Mouse (Mus musculus) MEL (cell line): ENCODE measurements around the gene Ablim2. TPM values are rescaled to one million over a fixed set of nuclear protein-coding genes. Genes with fewer than 3 reads are reported as not detected.

ENCODE experiments used
- DNase-seq: peaks from one replicate; pipeline ENCODE4 v3.0.0; 2011; ENCODE audit warnings: low read depth, low spot score
- H3K27ac ChIP-seq: 2 replicates; pipeline ENCODE4 v1.5.1; 2012; ENCODE audit warnings: low read depth, mild to moderate bottlenecking, control low read depth, low read length, moderate library complexity; ENCODE audit not compliant: control insufficient read depth
- H3K27me3 ChIP-seq, 2 experiments: fragments of 150-350 bp in 1 of 2; sonication (generic) in 1 of 2; 2 replicates each; pipeline ENCODE4 v1.6.1; 2012; ENCODE audit warnings: low read length in 2 of 2, mild to moderate bottlenecking in 2 of 2, improper control_type of control experiment in 1 of 2, moderate library complexity in 1 of 2; ENCODE audit not compliant: insufficient read depth in 2 of 2, control insufficient read depth in 1 of 2
- H3K36me3 ChIP-seq, 2 experiments: 2 replicates each; pipeline ENCODE4 v1.6.1; 2012 to 2014; ENCODE audit warnings: low read length in 2 of 2, improper control_type of control experiment in 1 of 2, inconsistent platforms in 1 of 2, mild to moderate bottlenecking in 1 of 2; ENCODE audit not compliant: insufficient read depth in 2 of 2, control insufficient read depth in 1 of 2
- H3K4me1 ChIP-seq, 2 experiments: fragments of 150-350 bp in 1 of 2; sonication (generic) in 1 of 2; 2 replicates each; pipeline ENCODE4 v1.6.1; 2012; ENCODE audit warnings: low read length in 2 of 2, improper control_type of control experiment in 1 of 2, mild to moderate bottlenecking in 1 of 2; ENCODE audit not compliant: insufficient read depth in 2 of 2, control insufficient read depth in 1 of 2
- H3K4me3 ChIP-seq, 2 experiments: fragments of 150-350 bp in 1 of 2; sonication (generic) in 1 of 2; 2 replicates each; pipeline ENCODE4 v1.5.1; 2012; ENCODE audit warnings: low read depth in 2 of 2, low read length in 2 of 2, mild to moderate bottlenecking in 2 of 2, moderate library complexity in 2 of 2, control low read depth in 1 of 2, improper control_type of control experiment in 1 of 2; ENCODE audit not compliant: control insufficient read depth in 1 of 2, insufficient read depth in 1 of 2
- H3K79me2 ChIP-seq: 2 replicates; pipeline ENCODE4 v1.6.1; 2012; ENCODE audit warnings: mild to moderate bottlenecking, low read length, moderate library complexity; ENCODE audit not compliant: control insufficient read depth, poor library complexity, insufficient read depth
- H3K9ac ChIP-seq: 2 replicates; pipeline ENCODE4 v1.6.1; 2012; ENCODE audit warnings: low read depth, mild to moderate bottlenecking, control low read depth, low read length, moderate library complexity; ENCODE audit not compliant: control insufficient read depth, poor library complexity, severe bottlenecking
- H3K9me3 ChIP-seq: fragments of 150-350 bp; sonication (generic); replicated peaks from 2 replicates; pipeline ENCODE4 v1.6.1; 2012; ENCODE audit warnings: mild to moderate bottlenecking, low read length, improper control_type of control experiment, moderate library complexity; ENCODE audit not compliant: insufficient read depth
- CHD2 ChIP-seq: IDR thresholded peaks from 2 replicates; pipeline ENCODE4 v1.6.1; 2011; ENCODE audit warnings: low read length, improper control_type of control experiment
- CTCF ChIP-seq, 3 experiments: IDR thresholded peaks in 2 of 3; conservative IDR thresholded peaks in 1 of 3; 2 replicates each; pipeline ENCODE4 v1.5.1; 2011 to 2012; ENCODE audit warnings: low read length in 3 of 3, low read depth in 2 of 3, mild to moderate bottlenecking in 2 of 3, improper control_type of control experiment in 1 of 3, inconsistent platforms in 1 of 3, mixed read lengths in 1 of 3, moderate library complexity in 1 of 3; ENCODE audit not compliant: control insufficient read depth in 1 of 3, insufficient read depth in 1 of 3, poor library complexity in 1 of 3, severe bottlenecking in 1 of 3
- E2F4 ChIP-seq: IDR thresholded peaks from 2 replicates; pipeline ENCODE4 v1.6.1; 2011; ENCODE audit warnings: low read depth, low read length, improper control_type of control experiment, borderline replicate concordance
- ELF1 ChIP-seq: IDR thresholded peaks from 2 replicates; pipeline ENCODE4 v1.6.1; 2014; ENCODE audit warnings: low read depth, mild to moderate bottlenecking, inconsistent platforms, low read length, improper control_type of control experiment, moderate library complexity
- GATA1 ChIP-seq: IDR thresholded peaks from 2 replicates; pipeline ENCODE4 v1.6.1; 2011; ENCODE audit warnings: low read depth, low read length, improper control_type of control experiment
- KAT2A ChIP-seq: conservative IDR thresholded peaks from 2 replicates; pipeline ENCODE4 v1.6.1; 2012; ENCODE audit warnings: low read depth, low read length, improper control_type of control experiment, inconsistent platforms
- MAX ChIP-seq: IDR thresholded peaks from 2 replicates; pipeline ENCODE4 v1.6.1; 2011; ENCODE audit warnings: low read length, improper control_type of control experiment
- MAZ ChIP-seq: IDR thresholded peaks from 2 replicates; pipeline ENCODE4 v1.6.1; 2012; ENCODE audit warnings: low read depth, mild to moderate bottlenecking, inconsistent platforms, low read length, improper control_type of control experiment
- MXI1 ChIP-seq: IDR thresholded peaks from 2 replicates; pipeline ENCODE4 v1.6.1; 2011; ENCODE audit warnings: mild to moderate bottlenecking, low read depth, low read length, improper control_type of control experiment
- NELFE ChIP-seq: IDR thresholded peaks from 2 replicates; pipeline ENCODE4 v1.6.1; 2011; ENCODE audit warnings: low read depth, low read length, improper control_type of control experiment
- POLR2A ChIP-seq, 2 experiments: IDR thresholded peaks; 2 replicates each; pipeline ENCODE4 v1.6.1; 2011 to 2012; ENCODE audit warnings: low read length in 2 of 2, mild to moderate bottlenecking in 2 of 2, control low read depth in 1 of 2, improper control_type of control experiment in 1 of 2, low read depth in 1 of 2, moderate library complexity in 1 of 2; ENCODE audit not compliant: control insufficient read depth in 1 of 2, insufficient read depth in 1 of 2, poor library complexity in 1 of 2
- POLR2AphosphoS2 ChIP-seq: IDR thresholded peaks from 2 replicates; pipeline ENCODE4 v1.6.1; 2011; ENCODE audit warnings: low read length, improper control_type of control experiment
- RAD21 ChIP-seq: IDR thresholded peaks from 2 replicates; pipeline ENCODE4 v1.6.1; 2011; ENCODE audit warnings: mild to moderate bottlenecking, low read depth, low read length, improper control_type of control experiment
- RCOR1 ChIP-seq: IDR thresholded peaks from 2 replicates; pipeline ENCODE4 v1.6.1; 2012; ENCODE audit warnings: low read depth, mild to moderate bottlenecking, inconsistent platforms, low read length, improper control_type of control experiment
- SMC3 ChIP-seq: IDR thresholded peaks from 2 replicates; pipeline ENCODE4 v1.6.1; 2011; ENCODE audit warnings: low read depth, low read length, improper control_type of control experiment
- UBTF ChIP-seq: IDR thresholded peaks from 2 replicates; pipeline ENCODE4 v1.6.1; 2012; ENCODE audit warnings: low read depth, mild to moderate bottlenecking, inconsistent platforms, low read length, improper control_type of control experiment, moderate library complexity, borderline replicate concordance; ENCODE audit not compliant: insufficient read depth
- USF1 ChIP-seq: IDR thresholded peaks from 2 replicates; pipeline ENCODE4 v1.6.1; 2014; ENCODE audit warnings: low read depth, mild to moderate bottlenecking, inconsistent platforms, low read length, improper control_type of control experiment, moderate library complexity
- USF2 ChIP-seq, 2 experiments: IDR thresholded peaks; 2 replicates each; pipeline ENCODE4 v1.6.1; 2011 to 2012; ENCODE audit warnings: improper control_type of control experiment in 2 of 2, low read length in 2 of 2, borderline replicate concordance in 1 of 2, inconsistent platforms in 1 of 2, low read depth in 1 of 2, mild to moderate bottlenecking in 1 of 2; ENCODE audit not compliant: insufficient read depth in 1 of 2
- ZKSCAN1 ChIP-seq: IDR thresholded peaks from 2 replicates; pipeline ENCODE4 v1.6.1; 2012; ENCODE audit warnings: low read depth, mild to moderate bottlenecking, inconsistent platforms, low read length, improper control_type of control experiment, moderate library complexity
- ZMIZ1 ChIP-seq: IDR thresholded peaks from 2 replicates; pipeline ENCODE4 v1.6.1; 2012; ENCODE audit warnings: low read depth, mild to moderate bottlenecking, inconsistent platforms, low read length, improper control_type of control experiment, moderate library complexity
- polyA plus RNA-seq, 2 experiments: library from polyadenylated mRNA; stranded (reverse) in 1 of 2; unstranded in 1 of 2; fragments of >175 nt in 1 of 2; fragments of >200 nt in 1 of 2; gene quantifications; 2 replicates each; pipeline versions ENCODE4 v1.2.1 to v1.2.4; 2012; ENCODE audit warnings: low replicate concordance in 2 of 2, low read depth in 1 of 2; ENCODE audit not compliant: insufficient read length in 2 of 2, insufficient read depth in 1 of 2, missing spikeins in 1 of 2
- total RNA-seq: library from RNA; depleted of rRNA; stranded (reverse); fragments of 300-350 nt; gene quantifications from 2 replicates; pipeline ENCODE4 v1.2.3, GENCODE M21; 2012

Gene Ablim2
- total and polyA plus RNA-seq, 3 experiments = not detected

- Histone ChIP-seq H3K9me3 (no peaks in the 10 kb centered on the region; the same call in 1 of the 2 replicates), H3K79me2 (no peaks in the 10 kb centered on the region), H3K9ac (no peak overlapping the region), H3K4me1 (no peaks in the 10 kb centered on the region), H3K36me3 (no peaks in the 10 kb centered on the region)
- DNase-seq = no peak
- TF ChIP-seq GATA1 (no peak), MAZ (no peak), CTCF (IDR thresholded peaks at IDR 0.05 in 2 of 3, conservative IDR thresholded peaks at IDR 0.05 in 1 of 3; ENCODE audit: control insufficient read depth in 1 of 3, insufficient read depth in 1 of 3, low read depth in 2 of 3, low read length in 3 of 3, poor library complexity in 1 of 3, severe bottlenecking in 1 of 3) (no peak), USF2 (IDR thresholded peaks at IDR 0.05; ENCODE audit: borderline replicate concordance in 1 of 2, insufficient read depth in 1 of 2, low read depth in 1 of 2, low read length in 2 of 2) (no peak), POLR2AphosphoS2 (no peak), NELFE (no peak), UBTF (no peak)
- TF ChIP-seq, all 39 proteins: peak for 0
- Histone ChIP-seq H3K4me3 (no peak overlapping the region), H3K27ac (no peak overlapping the region), H3K27me3 (no peaks in the 10 kb centered on the region)
Measured at GRCm38 (mm10) chr5:35721933-35722332, 35.7 kb upstream of the Ablim2 start.

GRCm38 (mm10) chr5:35722654-35723053, 35.0 kb upstream of the Ablim2 start:
- no peaks in the 10 kb centered on the region for H3K27me3 ChIP-seq
- DNase-seq = no peak
- TF ChIP-seq NELFE (no peak), ZMIZ1 (no peak), E2F4 (no peak), KAT2A (no peak), ELF1 (no peak), MAX (no peak), CHD2 (no peak), POLR2A (IDR thresholded peaks at IDR 0.05; ENCODE audit: control insufficient read depth in 1 of 2, insufficient read depth in 1 of 2, low read depth in 1 of 2, low read length in 2 of 2, poor library complexity in 1 of 2) (no peak), RAD21 (no peak), RCOR1 (no peak), USF2 (IDR thresholded peaks at IDR 0.05; ENCODE audit: borderline replicate concordance in 1 of 2, insufficient read depth in 1 of 2, low read depth in 1 of 2, low read length in 2 of 2) (no peak), USF1 (no peak), MXI1 (no peak), SMC3 (no peak), GATA1 (no peak), POLR2AphosphoS2 (no peak), ZKSCAN1 (no peak), CTCF (IDR thresholded peaks at IDR 0.05 in 2 of 3, conservative IDR thresholded peaks at IDR 0.05 in 1 of 3; ENCODE audit: control insufficient read depth in 1 of 3, insufficient read depth in 1 of 3, low read depth in 2 of 3, low read length in 3 of 3, poor library complexity in 1 of 3, severe bottlenecking in 1 of 3) (no peak)
- H3K79me2 ChIP-seq = no peaks in the 10 kb centered on the region
- H3K27ac ChIP-seq = no peak overlapping the region
- no peaks in the 10 kb centered on the region for H3K36me3 ChIP-seq
- H3K4me1 ChIP-seq = no peaks in the 10 kb centered on the region
- H3K9me3 ChIP-seq = no peaks in the 10 kb centered on the region; the same call in 1 of the 2 replicates
- H3K4me3 ChIP-seq = no peak overlapping the region
- H3K9ac ChIP-seq = no peak overlapping the region
